Mouse (Mus musculus) limb, embryonic 11.5 days (tissue): ENCODE results near the gene Nexn. TPM values are rescaled to one million over a fixed set of nuclear protein-coding genes. Genes with fewer than 3 reads are reported as not detected.
"Not testable (repeated sequence)": the region's sequence is repeated elsewhere in the genome, so short reads cannot be mapped to it uniquely, and the experiment has no call there.

Experiments used
- ATAC-seq: fragments of 200-750 bp; cut with Nextera tagmentation; 2 replicates; pipeline ENCODE4 v1.8.0; 2017; ENCODE audit warnings: low read depth; ENCODE audit not compliant: insufficient number of reproducible peaks, low FRiP score, low TSS enrichment
- DNase-seq: peaks from one replicate; pipeline ENCODE4 v3.0.0-alpha.2; 2015; ENCODE audit warnings: low spot score
- H3K27ac ChIP-seq: fragments of 300-500 bp; sonication (generic); replicated peaks from 2 replicates; pipeline ENCODE4 v1.5.1; 2014; ENCODE audit warnings: low read depth, mild to moderate bottlenecking, low read length
- H3K27me3 ChIP-seq: fragments of 300-500 bp; sonication (generic); 2 replicates; pipeline ENCODE4 v1.6.1; 2014; ENCODE audit warnings: mild to moderate bottlenecking, low read length, mixed read lengths; ENCODE audit not compliant: control insufficient read depth, insufficient read depth
- H3K36me3 ChIP-seq: fragments of 300-500 bp; sonication (generic); 2 replicates; pipeline ENCODE4 v1.6.1; 2014; ENCODE audit warnings: mild to moderate bottlenecking, low read length, moderate library complexity, mixed read lengths; ENCODE audit not compliant: control insufficient read depth, insufficient read depth
- H3K4me1 ChIP-seq: fragments of 300-500 bp; sonication (generic); 2 replicates; pipeline ENCODE4 v1.6.1; 2014; ENCODE audit warnings: low read length, mixed read lengths; ENCODE audit not compliant: control insufficient read depth, insufficient read depth
- H3K4me2 ChIP-seq: fragments of 300-500 bp; sonication (generic); 2 replicates; pipeline ENCODE4 v1.6.1; 2014; ENCODE audit warnings: low read depth, mild to moderate bottlenecking, moderate library complexity; ENCODE audit not compliant: severe bottlenecking
- H3K4me3 ChIP-seq: fragments of 300-500 bp; sonication (generic); 2 replicates; pipeline ENCODE4 v1.5.1; 2014; ENCODE audit warnings: low read depth, low read length
- H3K9ac ChIP-seq: fragments of 300-500 bp; sonication (generic); 2 replicates; pipeline ENCODE4 v1.6.1; 2014; ENCODE audit warnings: mild to moderate bottlenecking, low read length
- H3K9me3 ChIP-seq: fragments of 300-500 bp; sonication (generic); 2 replicates; pipeline ENCODE4 v1.6.1; 2016; ENCODE audit warnings: low read length; ENCODE audit not compliant: control insufficient read depth
- WGBS: fragments of 180-500 bp; shearing (Covaris S2); extraction: QIAGEN DNeasy Blood & Tissue Kit; methylation state at CpG from one replicate; pipeline ENCODE4 v1.1.7; 2014; 5-methylcytosine and 5-hydroxymethylcytosine counted together
- polyA plus RNA-seq: library from polyadenylated mRNA; unstranded; fragments of >200 nt; fragmentation: Nextera tagmentation; extraction: Ambion mirVana; gene quantifications from 2 replicates; pipeline ENCODE4 v1.2.1, GENCODE M21; 2014

Gene Nexn
- polyA plus RNA-seq, 1 experiment from 2014 or later = 8.7 TPM

- Histone ChIP-seq H3K4me3 (no peak overlapping the region), H3K27me3 (peaks cover 2% of the 10 kb centered on the region; the same call in 1 of the 2 replicates), H3K36me3 (no peaks in the 10 kb centered on the region), H3K4me2 (no peak overlapping the region), H3K9ac (no peak overlapping the region), H3K27ac (no peak overlapping the region), H3K9me3 (no peaks in the 10 kb centered on the region), H3K4me1 (0 out of 2 replicates have a peak, but pooled peaks cover 6% of the 10 kb centered on the region)
- 44% methylated on average over 8 of the region's 8 CpGs for WGBS
- DNase-seq (no peak), ATAC-seq (no peak)
Measured at GRCm38 (mm10) chr3:152261436-152261835, 4.7 kb downstream of the Nexn start.

- H3K9ac ChIP-seq = no peak overlapping the region
- no peak overlapping the region for H3K4me3 ChIP-seq
- peaks cover 2% of the 10 kb centered on the region; the same call in 1 of the 2 replicates for H3K27me3 ChIP-seq
- WGBS = 97% methylated on average over 1 of the region's 1 CpGs
- H3K4me1 ChIP-seq = no peaks in the 10 kb centered on the region
- DNase-seq = no peak
- no peaks in the 10 kb centered on the region for H3K36me3 ChIP-seq
- no peak for ATAC-seq
- H3K9me3 ChIP-seq = no peaks in the 10 kb centered on the region
- H3K27ac ChIP-seq = no peak overlapping the region
- H3K4me2 ChIP-seq = no peak overlapping the region
Measured at GRCm38 (mm10) chr3:152260362-152260761, 5.8 kb downstream of the Nexn start.

- not testable (repeated sequence) for H3K9ac ChIP-seq, H3K27me3 ChIP-seq, H3K4me2 ChIP-seq, H3K36me3 ChIP-seq, H3K27ac ChIP-seq, H3K9me3 ChIP-seq, H3K4me3 ChIP-seq, H3K4me1 ChIP-seq
- ATAC-seq = peak; percentile 57; the same call in 1 of the 2 replicates
- DNase-seq = peak; percentile 88
- 47% methylated on average over 7 of the region's 9 CpGs for WGBS
Measured at GRCm38 (mm10) chr3:152259409-152259808, 6.7 kb downstream of the Nexn start.

- Histone ChIP-seq H3K36me3 (no peaks in the 10 kb centered on the region), H3K4me1 (no peaks in the 10 kb centered on the region), H3K4me3 (no peak overlapping the region), H3K4me2 (no peak overlapping the region), H3K9me3 (no peaks in the 10 kb centered on the region), H3K9ac (no peak overlapping the region), H3K27ac (no peak overlapping the region), H3K27me3 (no peaks in the 10 kb centered on the region)
- 82% methylated on average over 3 of the region's 3 CpGs for WGBS
- DNase-seq (no peak), ATAC-seq (no peak)
Measured at GRCm38 (mm10) chr3:152257528-152257927, 8.6 kb downstream of the Nexn start.

- Histone ChIP-seq H3K27me3 (no peaks in the 10 kb centered on the region), H3K4me1 (no peaks in the 10 kb centered on the region), H3K9ac (no peak overlapping the region), H3K27ac (no peak overlapping the region), H3K36me3 (no peaks in the 10 kb centered on the region), H3K4me2 (no peak overlapping the region), H3K9me3 (no peaks in the 10 kb centered on the region), H3K4me3 (no peak overlapping the region)
- no peak for ATAC-seq
- DNase-seq = no peak
- 89% methylated on average over 1 of the region's 1 CpGs for WGBS
Measured at GRCm38 (mm10) chr3:152250487-152250886, 15.7 kb downstream of the Nexn start.

- Histone ChIP-seq H3K4me3 (no peak overlapping the region), H3K27ac (no peak overlapping the region), H3K4me2 (no peak overlapping the region), H3K27me3 (no peaks in the 10 kb centered on the region), H3K9me3 (no peaks in the 10 kb centered on the region), H3K9ac (no peak overlapping the region), H3K36me3 (no peaks in the 10 kb centered on the region), H3K4me1 (no peaks in the 10 kb centered on the region)
- ATAC-seq (no peak), DNase-seq (no peak)
- 91% methylated on average over 12 of the region's 12 CpGs for WGBS
Measured at GRCm38 (mm10) chr3:152247708-152248107, 18.4 kb downstream of the Nexn start.

GRCm38 (mm10) chr3:152245273-152245910, 20.8 kb downstream of the Nexn start:
- ATAC-seq (no peak), DNase-seq (no peak)
- no peak overlapping the region for H3K4me2 ChIP-seq
- H3K9ac ChIP-seq = no peak overlapping the region
- no peaks in the 10 kb centered on the region for H3K36me3 ChIP-seq
- H3K4me3 ChIP-seq = no peak overlapping the region
- no peaks in the 10 kb centered on the region for H3K9me3 ChIP-seq
- no peaks in the 10 kb centered on the region for H3K27me3 ChIP-seq
- no peak overlapping the region for H3K27ac ChIP-seq
- WGBS = 76% methylated on average over 5 of the region's 5 CpGs
- H3K4me1 ChIP-seq = no peaks in the 10 kb centered on the region

- 70% methylated on average over 4 of the region's 4 CpGs for WGBS
- no peak for ATAC-seq
Measured at GRCm38 (mm10) chr3:152243304-152243703, 22.8 kb downstream of the Nexn start.

GRCm38 (mm10) chr3:152241098-152241497, 25.1 kb downstream of the Nexn start:
- peaks cover 2% of the 10 kb centered on the region for H3K36me3 ChIP-seq
- no peak overlapping the region for H3K4me2 ChIP-seq
- no peaks in the 10 kb centered on the region for H3K9me3 ChIP-seq
- no peaks in the 10 kb centered on the region for H3K4me1 ChIP-seq
- no peak overlapping the region for H3K9ac ChIP-seq
- H3K27ac ChIP-seq = no peak overlapping the region
- ATAC-seq (no peak), DNase-seq (no peak)
- H3K4me3 ChIP-seq = no peak overlapping the region
- H3K27me3 ChIP-seq = no peaks in the 10 kb centered on the region
- 46% methylated on average over 3 of the region's 3 CpGs for WGBS

More at GRCm38 (mm10) chr3:152243304-152243703, 22.8 kb downstream of the Nexn start:
- H3K9me3 ChIP-seq = no peaks in the 10 kb centered on the region
- H3K9ac ChIP-seq = no peak overlapping the region
- no peak for DNase-seq
- no peaks in the 10 kb centered on the region for H3K27me3 ChIP-seq
- no peak overlapping the region for H3K4me3 ChIP-seq
- peaks cover 2% of the 10 kb centered on the region for H3K36me3 ChIP-seq
- no peak overlapping the region for H3K4me2 ChIP-seq
- H3K4me1 ChIP-seq = no peaks in the 10 kb centered on the region
- no peak overlapping the region for H3K27ac ChIP-seq
